In genomic region chrX:139751855-139752254, GRCm38 (mm10) we compare ENCODE assay signal across 9 mouse cellular contexts. TPM values are rescaled to one million over a fixed set of nuclear protein-coding genes. Genes with fewer than 3 reads are reported as not detected.
DNase-seq lines count a peak whose midpoint lies in the region; ATAC-seq lines count a peak whose summit lies in the region.
"Had no signal": no experiment of that assay in that cellular context is flagged by ENCODE, and none has a peak within 500 bp of the region (broad histone marks: within the 10 kb centered on the region; RNA-seq: fewer than 3 reads in every experiment).

No protein-coding gene starts in this region.

- ATAC-seq in kidney, embryonic 16.5 days (ENCODE audit: low FRiP score, low TSS enrichment) = no peak
- no peak for ATAC-seq in inflammation-experienced regulatory T-cells, adult 6 months

- peaks cover 6% of the 10 kb centered on the region; the same call in 1 of the 2 replicates for H3K27me3 ChIP-seq in kidney, embryonic 16.5 days (ENCODE audit: insufficient read depth, low read length)

- no peaks in the 10 kb centered on the region for H3K4me1 ChIP-seq in kidney, embryonic 16.5 days (ENCODE audit: insufficient read depth, low read length)

- peak; percentile 7 for DNase-seq in kidney, adult 11 months
- DNase-seq in CD4-positive helper T cell, adult 2 months (ENCODE audit: low read depth, low spot score) = peak; percentile 21
- peak; percentile 51 for DNase-seq in R1 (ENCODE audit: low read depth, low spot score)
- DNase-seq in cerebellum, postnatal 4 days (ENCODE audit: low spot score in 2 of 2) = peak; percentile 35 to 55
- DNase-seq in kidney, postnatal 25 days = peak; percentile 59 to 70
- peak; percentile 48 for DNase-seq in mesoderm, embryonic 11.5 days (ENCODE audit: low read depth, low spot score)

- H3K9me3 ChIP-seq in kidney, embryonic 16.5 days (ENCODE audit: low read length) = no peaks in the 10 kb centered on the region

- 0% methylated on average over 1 of the region's 1 CpGs for WGBS in kidney, embryonic 16.5 days

- no peak overlapping the region for H3K27ac ChIP-seq in kidney, embryonic 16.5 days (ENCODE audit: low read length)
- H3K27ac ChIP-seq: macrophage had no signal

- H3K4me3 ChIP-seq in kidney, embryonic 16.5 days (ENCODE audit: low read length) = no peak overlapping the region

- no peak overlapping the region for H3K4me2 ChIP-seq in kidney, embryonic 16.5 days (replicated peaks; ENCODE audit: low read depth, low read length)

- H3K9ac ChIP-seq in kidney, embryonic 16.5 days (replicated peaks; ENCODE audit: low read length) = no peak overlapping the region

- no peaks in the 10 kb centered on the region for H3K36me3 ChIP-seq in kidney, embryonic 16.5 days (ENCODE audit: insufficient read depth, low read length)

RNA-seq across cellular contexts. Expression of gene Ripply1, which starts 30.3 kb away (rescaled TPM):
- not detected in 2 replicates for polyA plus RNA-seq in kidney, embryonic 16.5 days (2015; fragmentation: Nextera tagmentation; extraction: Ambion mirVana)
- not detected for polyA plus RNA-seq in inflammation-experienced regulatory T-cells, adult 6 months (2017; shearing (Covaris generic))
- polyA plus RNA-seq: macrophage had no signal

RNA-seq across cellular contexts. Expression of gene Gm15013, which starts 37.6 kb away (rescaled TPM):
- 0.20 TPM in 1 of 2 replicates, not detected in the other for polyA plus RNA-seq in kidney, embryonic 16.5 days (2015; fragmentation: Nextera tagmentation; extraction: Ambion mirVana)
- polyA plus RNA-seq in inflammation-experienced regulatory T-cells, adult 6 months (2017; shearing (Covaris generic)) = 1 to 10 TPM; 1.4 to 4.1 (median 1.7) TPM
- polyA plus RNA-seq: macrophage had no signal

RNA-seq across cellular contexts. Expression of gene Cldn2, which starts 48.8 kb away (rescaled TPM):
- 54.9 and 64.7 TPM in 2 replicates for polyA plus RNA-seq in kidney, embryonic 16.5 days (2015; fragmentation: Nextera tagmentation; extraction: Ambion mirVana)
- polyA plus RNA-seq in inflammation-experienced regulatory T-cells, adult 6 months (2017; shearing (Covaris generic)) = not detected
- polyA plus RNA-seq: macrophage had no signal

Comparison
In these comparisons a context has a peak if more than half of its experiments do, and no peak if none do; other contexts are left out.
1. DNase-seq: peak in every context shown above with its lines; median percentile 64 in kidney, postnatal 25 days; 51 in R1; 48 in mesoderm, embryonic 11.5 days; 45 in cerebellum, postnatal 4 days; 21 in CD4-positive helper T cell, adult 2 months; 7 in kidney, adult 11 months.
2. RNA of gene Cldn2, which starts 48.8 kb away (polyA plus RNA-seq): 54.9 to 64.7 TPM in kidney, embryonic 16.5 days; not detected in inflammation-experienced regulatory T-cells, adult 6 months; every median in the first group is over 10 times any median in the second.